Mouse (Mus musculus) liver, adult (tissue): ENCODE measurements around the gene Gbp2.

Experiments
- GATA4 ChIP-seq: IDR thresholded peaks from 2 replicates; pipeline ENCODE4 v1.6.1; 2014; ENCODE audit warnings: mild to moderate bottlenecking, low read length; ENCODE audit not compliant: insufficient replicate concordance

Gbp2 gene

DNA sequence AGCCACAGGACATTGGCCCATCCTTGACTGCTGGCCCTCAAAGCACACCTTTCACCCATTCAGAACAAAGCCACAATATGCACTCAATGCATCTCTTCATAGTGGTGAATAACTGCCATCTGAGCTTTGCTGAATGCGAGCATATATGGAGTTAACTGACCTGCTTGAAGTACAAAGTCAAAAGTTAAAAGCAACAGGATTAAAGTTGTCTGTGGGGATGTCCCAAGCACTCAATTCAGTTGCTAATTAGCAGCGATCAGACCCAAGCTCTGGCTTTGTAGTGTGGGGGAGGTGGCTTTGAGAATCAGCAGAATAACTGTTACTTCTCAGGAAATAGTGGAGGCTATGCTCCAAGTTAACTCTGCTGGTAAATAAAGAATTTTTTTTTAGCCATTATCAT lies 29.8 kb downstream of the Gbp2 start:
- no peak for TF ChIP-seq GATA4

DNA sequence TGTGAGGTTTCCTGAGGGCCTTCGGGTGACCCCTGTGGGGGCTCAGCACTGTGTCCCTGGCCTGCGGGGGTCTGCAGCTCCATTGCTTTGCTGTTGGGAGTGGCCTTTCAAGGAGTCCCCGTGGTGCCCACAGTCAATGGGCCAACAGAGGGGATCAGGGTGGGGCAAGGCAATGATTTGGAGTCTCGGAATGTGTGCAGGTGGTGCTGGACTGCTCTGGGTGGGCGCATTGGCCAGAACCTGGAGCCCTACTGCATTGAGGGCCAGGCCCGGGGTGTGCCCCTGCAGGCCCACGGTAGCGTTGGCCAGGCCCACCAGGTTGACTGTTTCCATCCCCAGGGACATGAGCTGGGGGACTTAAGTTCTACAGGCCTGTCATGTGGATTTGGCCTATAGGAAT lies 44.3 kb downstream of the Gbp2 start:
- TF ChIP-seq GATA4: no peak

DNA sequence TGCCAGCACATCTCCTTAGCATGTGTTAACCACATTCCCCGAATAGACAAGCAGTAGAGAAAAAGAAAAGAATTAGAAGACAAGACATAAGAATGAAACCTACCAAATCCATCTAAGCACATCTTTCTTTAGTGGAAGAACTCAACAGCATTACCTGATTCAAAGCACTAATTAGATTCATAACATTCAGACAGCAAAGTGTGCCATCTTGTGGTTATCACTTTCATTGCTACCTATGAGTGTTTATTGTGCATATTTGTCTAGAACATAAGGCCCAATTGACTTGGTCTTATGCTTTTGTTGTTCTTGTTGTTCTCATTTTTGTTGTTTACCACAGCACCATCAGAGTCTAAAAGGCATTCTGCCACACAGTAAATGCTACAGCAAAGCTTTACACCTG lies 54.2 kb downstream of the Gbp2 start:
- TF ChIP-seq GATA4: no peak
